Mouse (Mus musculus) liver, embryonic 14.5 days (tissue): ENCODE measurements around the gene Pcsk5.

Source experiments
- CTCF ChIP-seq: IDR thresholded peaks from 2 replicates; pipeline ENCODE4 v1.5.1; 2016; ENCODE audit warnings: antibody characterized with exemption, low read depth, control low read depth
- EP300 ChIP-seq: IDR thresholded peaks from 2 replicates; pipeline ENCODE4 v1.6.1; 2016; ENCODE audit warnings: antibody characterized with exemption, low read depth

DNA sequence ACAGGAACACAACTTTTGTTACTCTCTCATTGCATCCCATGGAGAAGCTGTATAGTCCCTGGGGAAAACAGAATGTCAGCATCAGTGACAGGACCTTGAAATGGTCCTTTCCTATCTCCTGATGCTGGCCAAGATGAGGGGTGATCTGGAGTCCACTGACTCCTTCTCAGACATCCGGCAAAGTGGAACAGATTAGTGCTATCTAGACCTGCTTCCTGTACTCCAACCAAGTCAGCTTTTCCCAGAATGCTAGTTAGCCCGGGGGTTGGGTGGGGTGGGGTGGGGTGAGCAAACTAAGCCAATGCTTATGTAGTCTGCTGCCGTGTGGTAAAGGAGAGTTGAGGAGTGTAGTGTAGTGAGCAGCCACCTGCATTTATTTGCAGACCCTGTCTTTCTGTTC, 414.1 kb downstream of the Pcsk5 start:
- TF ChIP-seq CTCF: no peak
- no peak for TF ChIP-seq EP300
